Mouse (Mus musculus) liver, adult 2 months (tissue): ENCODE results near the gene Stip1.

Experiments used
- CTCF ChIP-seq: fragments of 200-500 bp; IDR thresholded peaks from 2 replicates; pipeline ENCODE4 v1.5.1; 2011; ENCODE audit warnings: low read depth, low read length, control low read depth
- POLR2A ChIP-seq: fragments of 200-500 bp; IDR thresholded peaks from 2 replicates; pipeline ENCODE4 v1.6.1; 2011; ENCODE audit warnings: low read length, control low read depth; ENCODE audit not compliant: insufficient read depth; ENCODE audit errors: extremely low read depth

- TF ChIP-seq CTCF (no peak), POLR2A (no peak)
Measured at GRCm38 (mm10) chr19:6973581-6974190, 66.1 kb downstream of the Stip1 start.
